Mouse (Mus musculus) adrenal gland, postnatal 25 days (tissue): Measurements from ENCODE around the gene Ormdl3. TPM values are rescaled to one million over a fixed set of nuclear protein-coding genes. Genes with fewer than 3 reads are reported as not detected.
A peak's percentile ranks its signal among the peaks of the same experiment; 100 is the strongest.

ENCODE experiments used
- DNase-seq: peaks from one replicate; pipeline ENCODE4 v3.0.0; 2021; ENCODE audit warnings: mixed read lengths
- total RNA-seq: library from RNA; stranded (reverse); gene quantifications from 2 replicates; pipeline ENCODE4 v1.2.3, GENCODE M21; 2021

Ormdl3 gene
- total RNA-seq, 1 experiment from 2014 or later, result 98.6 TPM

GRCm38 (mm10) chr11:98588833-98589281 is 1.7 kb upstream of the Ormdl3 start:
- no peak for DNase-seq

- peak; percentile 78 for DNase-seq
These were observed 747 bp upstream of the Ormdl3 start for GRCm38 (mm10) chr11:98587684-98588546.

DNA sequence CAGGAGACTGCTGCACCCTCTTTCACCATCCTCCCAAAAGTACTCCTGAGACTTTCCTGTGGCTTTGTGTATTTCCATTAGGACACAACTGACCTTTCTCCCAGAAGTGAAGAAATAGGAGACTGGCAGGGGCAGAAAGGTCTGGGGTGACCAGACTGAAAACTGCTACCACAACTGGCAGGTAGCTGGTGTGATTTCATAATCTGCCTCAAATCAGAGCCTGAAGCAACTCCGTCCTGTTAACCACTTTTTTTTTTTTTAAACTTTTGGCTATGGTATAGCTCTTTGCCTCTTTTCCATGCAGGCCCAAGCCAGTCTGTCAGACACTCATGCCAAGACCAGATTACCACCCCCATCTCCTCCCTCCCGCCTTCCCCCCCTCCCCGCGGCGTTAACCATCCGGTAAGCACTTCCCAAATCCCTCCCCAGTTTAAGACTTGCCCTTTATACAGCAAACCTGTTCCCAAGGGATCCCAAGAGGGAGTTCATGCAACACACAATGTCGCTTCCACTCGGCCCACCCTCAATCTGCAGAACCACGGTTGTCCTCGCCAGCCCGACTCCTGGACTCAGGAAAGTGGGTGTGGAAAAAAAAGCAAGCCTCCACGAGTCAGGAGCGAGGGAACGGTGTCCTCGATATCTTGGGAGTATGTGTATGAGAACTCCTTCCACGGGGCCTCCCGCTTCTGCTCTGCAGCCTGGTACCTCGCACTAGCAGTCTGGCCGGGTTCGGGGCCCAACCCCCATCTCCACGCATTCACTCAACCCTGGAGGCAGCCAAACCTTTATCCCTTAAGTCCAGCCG is 879 bp downstream of the Ormdl3 start:
- peak; percentile 41 for DNase-seq

DNA sequence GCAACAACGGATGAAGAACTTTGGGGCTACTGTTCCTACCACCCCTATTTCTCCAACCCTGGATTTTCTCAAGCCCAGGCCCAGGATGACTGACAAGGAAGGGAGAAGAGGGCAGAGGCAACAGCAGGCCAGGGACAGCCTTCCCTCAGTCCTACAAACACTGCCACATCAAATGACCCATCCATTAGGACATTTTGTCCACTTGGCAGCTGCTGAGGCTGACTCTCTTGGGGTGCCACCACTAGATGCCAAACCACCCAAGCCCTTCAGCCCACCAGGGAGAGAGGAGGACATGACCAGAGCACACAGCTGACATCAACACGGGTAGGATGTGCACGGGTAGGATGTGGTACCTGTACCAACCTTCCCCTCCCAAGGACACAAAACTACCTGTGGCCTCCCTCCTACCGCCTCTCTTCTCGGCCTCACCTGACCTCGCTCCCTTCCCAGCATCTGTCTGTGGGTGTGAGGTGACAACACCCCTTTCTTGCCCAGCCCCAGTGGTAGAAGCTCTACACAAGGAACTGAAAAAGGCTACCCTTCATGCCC is 2.5 kb downstream of the Ormdl3 start:
- DNase-seq, result no peak

DNA sequence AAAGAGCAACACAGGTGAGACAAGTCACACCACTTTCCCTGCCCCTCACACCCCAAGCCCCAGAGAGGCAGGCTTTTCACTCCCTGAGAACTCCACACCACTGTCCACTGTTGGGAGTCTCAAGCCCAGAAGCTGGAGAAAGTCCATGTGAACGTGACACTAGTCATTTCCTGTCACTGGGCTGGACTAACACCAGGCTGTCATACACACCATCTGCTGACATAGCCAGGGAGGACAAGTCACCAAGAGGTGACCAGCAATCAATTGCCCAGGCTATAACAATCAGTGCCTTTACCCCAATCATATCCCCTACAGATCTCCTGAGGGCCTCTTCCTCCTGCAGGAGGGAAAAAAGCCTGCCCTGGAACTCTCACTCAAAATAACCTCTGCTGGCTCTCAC is 3.0 kb downstream of the Ormdl3 start:
- no peak for DNase-seq

DNA sequence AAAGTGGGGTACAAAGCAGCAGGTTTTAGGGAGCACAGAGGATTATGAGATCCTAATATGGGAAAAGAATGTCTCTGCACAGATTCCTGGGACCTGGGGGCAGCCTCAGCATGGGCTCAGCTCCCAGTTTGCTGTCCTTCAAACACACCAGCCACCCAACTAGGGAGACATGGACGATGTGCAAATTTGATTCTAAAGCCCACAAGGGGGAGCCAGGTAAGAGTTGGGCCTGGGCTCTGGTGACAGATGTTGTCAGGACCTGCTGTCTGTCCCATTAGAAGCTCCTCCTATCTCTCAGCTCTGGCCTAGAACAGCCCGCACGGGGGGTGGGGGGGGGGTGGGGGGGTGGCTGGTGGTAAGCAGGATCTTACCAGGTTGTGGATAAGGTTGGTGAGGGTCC is 3.6 kb downstream of the Ormdl3 start:
- no peak for DNase-seq

- DNase-seq, result no peak
These were observed 4.0 kb downstream of the Ormdl3 start for GRCm38 (mm10) chr11:98583265-98583552.

- no peak for DNase-seq
These were observed 4.5 kb downstream of the Ormdl3 start for GRCm38 (mm10) chr11:98582551-98583264.

DNA sequence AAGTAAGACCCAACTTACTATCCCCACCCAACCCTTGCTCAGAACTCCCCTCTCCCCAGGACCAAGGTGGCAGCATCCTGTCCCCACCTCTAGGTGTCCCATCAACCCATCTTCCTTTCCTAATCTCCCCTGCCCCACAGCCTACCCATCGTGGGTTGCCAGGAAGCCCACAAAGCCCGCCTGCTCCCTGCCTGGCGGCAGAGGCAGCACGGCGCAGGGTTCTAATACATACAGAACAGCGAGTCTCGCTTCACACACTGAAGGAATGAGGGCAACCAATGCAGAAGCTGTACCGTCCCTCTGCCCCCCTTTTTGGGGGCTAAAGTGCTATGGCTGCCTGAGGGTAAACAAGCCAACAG is 5.2 kb downstream of the Ormdl3 start:
- DNase-seq, result no peak

DNA sequence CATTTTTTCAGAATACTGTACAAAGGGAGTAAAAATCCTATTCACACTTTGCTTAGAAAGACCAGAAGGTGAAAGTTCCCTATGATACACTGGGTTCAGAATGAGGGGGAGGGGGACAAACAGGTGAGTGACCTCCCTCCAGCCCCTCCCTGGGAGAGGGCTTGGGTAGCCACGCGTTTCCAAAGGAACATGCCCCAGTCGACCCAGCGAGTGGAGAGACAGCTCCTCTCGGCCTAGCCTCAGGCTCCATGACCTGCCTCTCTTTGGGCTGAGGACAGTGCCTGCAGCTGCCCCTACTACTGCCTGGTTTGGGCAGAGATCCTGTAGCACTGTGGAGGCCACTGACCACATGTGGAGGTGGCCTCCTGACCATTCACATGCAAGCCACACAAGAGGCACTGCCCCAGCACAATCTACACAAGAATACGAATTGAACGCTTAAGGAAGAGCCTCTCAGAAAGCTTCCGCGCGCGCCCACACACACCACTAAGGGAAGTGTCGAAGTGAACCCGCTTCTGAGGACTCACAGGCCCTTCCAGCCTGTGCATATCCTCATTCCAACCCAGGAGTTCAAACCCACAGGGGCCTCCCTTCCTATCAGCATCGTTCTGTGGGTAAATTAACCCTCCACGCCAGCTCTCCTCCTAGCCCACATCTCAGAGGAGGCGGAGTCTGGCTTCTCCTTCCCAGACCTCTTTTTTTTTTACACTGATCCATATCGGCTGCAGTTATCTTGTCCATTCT is 5.7 kb downstream of the Ormdl3 start:
- DNase-seq, result no peak

- peak; percentile 54 for DNase-seq
These were observed 6.7 kb downstream of the Ormdl3 start for GRCm38 (mm10) chr11:98580301-98581121.

DNA sequence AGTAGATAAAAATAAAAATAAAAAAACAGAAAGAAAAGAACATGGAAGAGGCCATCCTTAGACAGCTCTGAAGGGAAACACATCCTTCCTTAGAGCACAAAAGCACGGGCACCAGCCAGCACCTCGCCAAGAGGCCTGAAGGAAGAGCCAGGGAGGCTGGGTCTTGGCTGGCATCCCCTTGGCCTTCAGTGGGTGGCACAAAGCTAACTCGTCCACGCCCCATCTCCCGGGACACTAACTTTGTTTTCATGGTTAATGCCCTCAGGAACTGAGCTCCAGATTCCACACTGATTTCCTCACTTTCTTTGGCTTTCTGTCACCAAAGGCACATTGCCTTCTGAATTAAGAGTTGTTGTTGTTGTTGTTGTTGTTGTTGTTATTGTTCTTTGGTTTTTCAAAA is 9.4 kb downstream of the Ormdl3 start:
- DNase-seq, result peak; percentile 33

GRCm38 (mm10) chr11:98569461-98569860 is 17.7 kb downstream of the Ormdl3 start:
- no peak for DNase-seq

DNA sequence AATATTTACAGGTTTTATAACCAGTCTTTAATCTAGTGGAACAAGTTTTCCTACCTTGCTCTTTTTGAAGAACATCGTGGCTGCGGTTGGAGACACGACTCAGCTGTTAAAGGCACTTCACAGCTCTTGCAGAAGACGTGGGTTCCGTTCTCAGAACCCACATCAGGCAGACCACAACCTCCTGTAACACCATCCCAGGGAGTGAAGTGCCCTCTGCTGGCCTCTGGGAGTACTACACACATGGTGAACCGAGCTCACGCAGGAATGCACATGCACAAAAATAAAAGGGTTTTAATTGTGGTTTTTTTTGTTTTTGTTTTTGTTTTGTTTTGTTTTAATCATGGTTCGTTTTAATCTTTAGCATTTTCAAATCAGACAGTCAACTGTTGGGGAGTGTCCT is 18.8 kb downstream of the Ormdl3 start:
- no peak for DNase-seq

- DNase-seq, result no peak
These were observed 23.2 kb downstream of the Ormdl3 start for GRCm38 (mm10) chr11:98563921-98564414.

GRCm38 (mm10) chr11:98563025-98563424 is 24.1 kb downstream of the Ormdl3 start:
- no peak for DNase-seq

- no peak for DNase-seq
These were observed 26.2 kb downstream of the Ormdl3 start for GRCm38 (mm10) chr11:98560942-98561341.

GRCm38 (mm10) chr11:98555124-98555700 is 32.0 kb downstream of the Ormdl3 start:
- no peak for DNase-seq

- no peak for DNase-seq
These were observed 33.2 kb downstream of the Ormdl3 start for GRCm38 (mm10) chr11:98553966-98554365.
